Mouse (Mus musculus) cerebellum, adult 2 months (tissue): ENCODE data around the gene Nup62.

Experiments used
- CTCF ChIP-seq: fragments of 200-500 bp; IDR thresholded peaks from 2 replicates; pipeline ENCODE4 v1.5.1; 2011; ENCODE audit warnings: low read depth, mild to moderate bottlenecking, control low read depth, low read length, moderate library complexity, borderline replicate concordance; ENCODE audit not compliant: insufficient read depth
- POLR2A ChIP-seq: fragments of 200-500 bp; IDR thresholded peaks from 2 replicates; pipeline ENCODE4 v1.6.1; 2011; ENCODE audit warnings: low read length, control low read depth, borderline replicate concordance; ENCODE audit not compliant: insufficient read depth

GRCm38 (mm10) chr7:44813985-44814384 is 1.9 kb upstream of the Nup62 start:
- TF ChIP-seq CTCF (no peak), POLR2A (no peak)
